Mouse (Mus musculus): Measurements from ENCODE around the gene Fah. TPM values are rescaled to one million over a fixed set of nuclear protein-coding genes. Genes with fewer than 3 reads are reported as not detected.

Fah gene
- polyA plus RNA-seq, 1 experiment, result 10.3 TPM

DNA sequence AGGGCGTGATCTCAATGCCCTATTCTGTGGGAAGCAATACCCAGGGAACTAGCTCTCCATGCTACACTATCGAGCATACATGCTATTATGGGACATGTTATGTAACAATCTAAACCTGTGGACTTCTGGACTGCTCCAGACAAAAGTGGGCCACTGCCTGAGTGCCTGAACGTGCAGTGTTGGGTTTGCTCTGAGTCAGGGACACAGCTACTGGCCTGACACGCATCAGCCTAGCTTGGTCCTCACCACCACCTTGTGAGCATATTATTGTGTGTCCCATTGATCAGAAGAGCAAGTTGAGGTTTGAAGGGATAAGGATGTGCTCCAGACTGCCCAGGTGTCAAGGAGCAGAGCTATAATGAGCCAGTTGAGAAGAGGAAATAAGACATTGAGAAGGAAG lies 61.6 kb downstream of the Fah start:
- TF ChIP-seq GATA1 (IDR thresholded peaks at IDR 0.05; ENCODE audit: borderline replicate concordance, low read length), result no peak
- no peak for TF ChIP-seq FLI1 (IDR thresholded peaks at IDR 0.05; ENCODE audit: low read length)
- Histone ChIP-seq H3K9me3 (no peaks in the 10 kb centered on the region), H3K36me3 (replicated peaks; ENCODE audit: low read length) (no peaks in the 10 kb centered on the region), H3K4me1 (peaks cover 4% of the 10 kb centered on the region; the same call in 1 of the 2 replicates), H3K4me3 (replicated peaks) (no peak overlapping the region), H3K27me3 (replicated peaks) (no peaks in the 10 kb centered on the region)

Other genes with a start within 250 kb of the Fah start
- gene Arnt2, start 196.5 kb downstream of the Fah start, polyA plus RNA-seq (2012; ENCODE audit: insufficient read depth, low replicate concordance), result not detected in 2 replicates
- gene Gm2115, start 77.8 kb downstream of the Fah start, polyA plus RNA-seq (2012; ENCODE audit: insufficient read depth, low replicate concordance), result not detected in 2 replicates
- gene Zfand6, start 83.2 kb upstream of the Fah start, polyA plus RNA-seq (2012; ENCODE audit: insufficient read depth, low replicate concordance), result 0.75 and 9.0 TPM in 2 replicates
- gene Olfr291, start 246.8 kb upstream of the Fah start, polyA plus RNA-seq (2012; ENCODE audit: insufficient read depth, low replicate concordance), result not detected in 2 replicates

Measured in megakaryocyte, embryonic 14.5 days (primary cell).